Mouse (Mus musculus): ENCODE data around the gene Uba52.

- TF ChIP-seq POLR2A (IDR thresholded peaks at IDR 0.05; ENCODE audit: low read depth, low read length) (no peak), CTCF (IDR thresholded peaks at IDR 0.05; ENCODE audit: extremely low read depth, insufficient read depth, insufficient read length, insufficient replicate concordance) (no peak)
Measured at GRCm38 (mm10) chr8:70466305-70466704, 44.3 kb downstream of the Uba52 start.
